Mouse (Mus musculus) cortical plate, adult 2 months (tissue): ENCODE data around the gene Aco2. TPM values are rescaled to one million over a fixed set of nuclear protein-coding genes. Genes with fewer than 3 reads are reported as not detected.

Source experiments
- H3K27ac ChIP-seq: fragments of 200-500 bp; 2 replicates; pipeline ENCODE4 v1.5.1; 2012; ENCODE audit warnings: low read length, control low read depth, inconsistent platforms; ENCODE audit not compliant: insufficient read depth
- H3K4me1 ChIP-seq: fragments of 200-500 bp; 2 replicates; pipeline ENCODE4 v1.6.1; 2011; ENCODE audit warnings: low read length; ENCODE audit not compliant: control insufficient read depth, insufficient read depth
- H3K4me3 ChIP-seq: fragments of 200-500 bp; 2 replicates; pipeline ENCODE4 v1.5.1; 2011; ENCODE audit warnings: mild to moderate bottlenecking, low read length, control low read depth; ENCODE audit not compliant: insufficient read depth
- CTCF ChIP-seq: fragments of 200-500 bp; IDR thresholded peaks from 2 replicates; pipeline ENCODE4 v1.5.1; 2011; ENCODE audit warnings: mild to moderate bottlenecking, control low read depth, low read length; ENCODE audit not compliant: insufficient read depth; ENCODE audit errors: extremely low read depth
- POLR2A ChIP-seq: fragments of 200-500 bp; IDR thresholded peaks from 2 replicates; pipeline ENCODE4 v1.6.1; 2011; ENCODE audit warnings: mild to moderate bottlenecking, low read length, control low read depth; ENCODE audit not compliant: insufficient read depth; ENCODE audit errors: extremely low read depth
- polyA plus RNA-seq: library from polyadenylated mRNA; depleted of rRNA; stranded (reverse); fragments of >200 nt; gene quantifications from 2 replicates; pipeline ENCODE4 v1.2.3, GENCODE M21; 2012; rRNA removed

The Aco2 gene
- 533 and 545 TPM in 2 replicates for polyA plus RNA-seq

GRCm38 (mm10) chr15:81872262-81873136, at the start of gene Aco2:
TSS of gene Aco2 (plus strand) at chr15:81872309.
- TF ChIP-seq CTCF (no peak), POLR2A (peak; percentile 69)
- H3K4me3 ChIP-seq = peak within 1 kb of the TSS; percentile 79
- 0 out of 2 replicates have a peak, but pooled peaks cover 2% of the 10 kb centered on the region for H3K4me1 ChIP-seq
- peak within 1 kb of the TSS; percentile 97 for H3K27ac ChIP-seq

- Histone ChIP-seq H3K27ac (no peak overlapping the region), H3K4me3 (no peak overlapping the region), H3K4me1 (no peaks in the 10 kb centered on the region)
- TF ChIP-seq POLR2A (no peak), CTCF (no peak)
Observed at GRCm38 (mm10) chr15:81822631-81823030, 49.5 kb upstream of the Aco2 start.

GRCm38 (mm10) chr15:81824832-81825231, 47.3 kb upstream of the Aco2 start:
- TF ChIP-seq POLR2A = no peak
- no peak for TF ChIP-seq CTCF
- Histone ChIP-seq H3K4me1 (no peaks in the 10 kb centered on the region), H3K4me3 (no peak overlapping the region), H3K27ac (no peak overlapping the region)

GRCm38 (mm10) chr15:81828426-81829207, 43.5 kb upstream of the Aco2 start:
- TF ChIP-seq POLR2A (no peak), CTCF (no peak)
- Histone ChIP-seq H3K4me1 (no peaks in the 10 kb centered on the region), H3K27ac (no peak overlapping the region)

GRCm38 (mm10) chr15:81829208-81829580, 42.9 kb upstream of the Aco2 start:
- no peak overlapping the region for H3K4me3 ChIP-seq
- TF ChIP-seq CTCF = no peak
- no peak for TF ChIP-seq POLR2A
- no peak overlapping the region for H3K27ac ChIP-seq
- H3K4me1 ChIP-seq = no peaks in the 10 kb centered on the region

More at GRCm38 (mm10) chr15:81828426-81829207, 43.5 kb upstream of the Aco2 start:
- no peak overlapping the region for H3K4me3 ChIP-seq

- Histone ChIP-seq H3K4me1 (no peaks in the 10 kb centered on the region), H3K27ac (no peak overlapping the region), H3K4me3 (no peak overlapping the region)
- no peak for TF ChIP-seq CTCF
- TF ChIP-seq POLR2A = no peak
Observed at GRCm38 (mm10) chr15:81830530-81830929, 41.6 kb upstream of the Aco2 start.

- no peak for TF ChIP-seq POLR2A
- TF ChIP-seq CTCF = peak; percentile 89
- H3K4me3 ChIP-seq = no peak overlapping the region
- H3K27ac ChIP-seq = no peak overlapping the region
- 0 out of 2 replicates have a peak, but pooled peaks cover 1% of the 10 kb centered on the region for H3K4me1 ChIP-seq
Observed at GRCm38 (mm10) chr15:81831136-81831825, 40.8 kb upstream of the Aco2 start.

GRCm38 (mm10) chr15:81832219-81832618, 39.9 kb upstream of the Aco2 start:
- Histone ChIP-seq H3K27ac (no peak overlapping the region), H3K4me3 (no peak overlapping the region), H3K4me1 (peaks cover 2% of the 10 kb centered on the region; the same call in 1 of the 2 replicates)
- TF ChIP-seq CTCF (no peak), POLR2A (no peak)

- peaks cover 5% of the 10 kb centered on the region for H3K4me1 ChIP-seq
Observed at GRCm38 (mm10) chr15:81833481-81833880, 38.6 kb upstream of the Aco2 start.

More at GRCm38 (mm10) chr15:81833481-81833880, 38.6 kb upstream of the Aco2 start:
- Histone ChIP-seq H3K27ac (no peak overlapping the region), H3K4me3 (no peak overlapping the region)
- TF ChIP-seq POLR2A = no peak
- TF ChIP-seq CTCF = no peak
